Mouse (Mus musculus) mouse trophoblast stem cell (cell line): ENCODE data around the gene Spns1.
"Not testable (repeated sequence)": the region's sequence is repeated elsewhere in the genome, so short reads cannot be mapped to it uniquely, and the experiment has no call there.

ENCODE experiments used
- in situ Hi-C, 2 experiments: fragments of 300-500 bp; cut with MseI, MboI; formaldehyde crosslinking; loops; 2 replicates in 1 of 2; 3 replicates in 1 of 2; pipeline ENCODE4 v1.15.1; 2025

The Spns1 gene

GRCm38 (mm10) chr7:126339521-126339971 is 37.7 kb downstream of the Spns1 start:
- in situ Hi-C loops, result no loop called here

DNA sequence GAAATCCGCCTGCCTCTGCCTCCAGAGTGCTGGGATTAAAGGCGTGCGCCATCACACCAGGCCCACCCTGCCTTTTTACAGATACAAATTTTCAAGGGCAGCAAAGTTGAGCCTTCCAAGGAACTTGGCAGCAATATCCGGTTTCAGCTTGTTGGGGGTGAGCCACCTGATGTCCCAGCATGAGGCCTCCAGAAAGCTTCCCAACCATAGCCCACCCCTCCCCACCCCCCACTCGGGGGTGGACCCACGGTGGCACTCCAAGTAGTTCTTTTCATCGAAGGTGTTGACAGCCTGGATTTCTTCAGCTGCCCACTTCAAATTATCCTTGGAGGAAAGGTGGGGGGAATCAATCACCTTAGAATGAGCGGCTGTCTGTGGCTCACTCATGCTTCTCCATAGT is 38.3 kb downstream of the Spns1 start:
- in situ Hi-C loops, result no loop called here

GRCm38 (mm10) chr7:126335556-126335955 is 41.7 kb downstream of the Spns1 start:
- in situ Hi-C loops, result no loop called here

GRCm38 (mm10) chr7:126332691-126333090 is 44.6 kb downstream of the Spns1 start:
- in situ Hi-C loops, result no loop called here

- in situ Hi-C loops, result no loop called here
Measured at GRCm38 (mm10) chr7:126330693-126331092, 46.6 kb downstream of the Spns1 start.

GRCm38 (mm10) chr7:126329907-126330645 is 47.2 kb downstream of the Spns1 start:
- in situ Hi-C loops, result no loop called here

GRCm38 (mm10) chr7:126328848-126329247 is 48.4 kb downstream of the Spns1 start:
- in situ Hi-C loops, result not testable (repeated sequence)

GRCm38 (mm10) chr7:126325576-126326273 is 51.5 kb downstream of the Spns1 start:
- in situ Hi-C loops, result not testable (repeated sequence)

DNA sequence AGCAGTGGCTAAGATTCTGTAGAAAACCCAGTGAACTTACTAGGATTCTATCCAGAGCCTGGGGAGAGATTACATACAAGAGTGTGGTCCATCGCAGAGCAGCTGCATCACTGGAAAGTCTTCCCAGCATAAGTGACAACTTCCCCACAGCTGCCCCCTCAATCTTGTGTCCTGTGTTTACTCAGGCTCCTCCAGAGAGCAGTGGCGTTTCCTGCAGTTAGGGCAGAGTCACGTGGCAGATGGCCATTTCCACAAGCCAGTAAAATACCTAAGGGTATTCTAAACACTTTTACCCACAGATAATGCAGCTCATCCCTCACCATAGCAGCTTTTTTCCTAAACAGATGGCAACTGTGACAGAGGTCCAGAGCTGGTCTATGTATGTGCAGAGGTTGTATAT is 52.5 kb downstream of the Spns1 start:
- in situ Hi-C loops, result loop anchor here (5.0 kb wide), 1 partner anchor 53 kb away; the partner anchor contains the start of gene Spns1 (in 2 of the 2)

DNA sequence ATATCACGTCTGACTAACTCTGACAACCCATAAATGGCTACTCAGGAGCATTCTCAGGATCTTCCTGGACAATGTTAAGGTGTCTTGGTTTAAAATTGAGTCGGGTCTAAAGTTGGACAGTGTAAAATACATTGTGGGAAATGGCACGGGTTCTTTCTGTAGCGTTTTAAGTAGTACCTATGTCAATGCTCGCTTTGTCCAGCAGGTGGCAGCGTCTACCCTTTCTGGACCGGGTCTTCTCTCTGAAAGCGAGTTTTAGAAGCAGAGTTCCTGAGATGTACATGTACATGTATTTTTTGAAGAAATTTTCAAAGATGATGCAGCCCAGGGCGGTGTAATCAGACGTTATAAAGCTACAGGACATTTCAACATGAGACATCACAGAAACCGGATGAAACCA is 53.5 kb downstream of the Spns1 start:
- in situ Hi-C loops, result loop anchor here (5.0 kb wide), 1 partner anchor 54 kb away; the partner anchor contains the start of gene Spns1 (in 2 of the 2)
